Mouse (Mus musculus) megakaryocyte, embryonic 14.5 days (primary cell): ENCODE measurements around the gene Sox6.

Experiments used
- FLI1 ChIP-seq: IDR thresholded peaks from 2 replicates; pipeline ENCODE4 v1.6.1; 2012; ENCODE audit warnings: low read length, inconsistent platforms, mixed read lengths
- GATA1 ChIP-seq: IDR thresholded peaks from 3 replicates; pipeline ENCODE4 v1.6.1; 2012; ENCODE audit warnings: mixed read lengths, low read length, inconsistent platforms, borderline replicate concordance

DNA sequence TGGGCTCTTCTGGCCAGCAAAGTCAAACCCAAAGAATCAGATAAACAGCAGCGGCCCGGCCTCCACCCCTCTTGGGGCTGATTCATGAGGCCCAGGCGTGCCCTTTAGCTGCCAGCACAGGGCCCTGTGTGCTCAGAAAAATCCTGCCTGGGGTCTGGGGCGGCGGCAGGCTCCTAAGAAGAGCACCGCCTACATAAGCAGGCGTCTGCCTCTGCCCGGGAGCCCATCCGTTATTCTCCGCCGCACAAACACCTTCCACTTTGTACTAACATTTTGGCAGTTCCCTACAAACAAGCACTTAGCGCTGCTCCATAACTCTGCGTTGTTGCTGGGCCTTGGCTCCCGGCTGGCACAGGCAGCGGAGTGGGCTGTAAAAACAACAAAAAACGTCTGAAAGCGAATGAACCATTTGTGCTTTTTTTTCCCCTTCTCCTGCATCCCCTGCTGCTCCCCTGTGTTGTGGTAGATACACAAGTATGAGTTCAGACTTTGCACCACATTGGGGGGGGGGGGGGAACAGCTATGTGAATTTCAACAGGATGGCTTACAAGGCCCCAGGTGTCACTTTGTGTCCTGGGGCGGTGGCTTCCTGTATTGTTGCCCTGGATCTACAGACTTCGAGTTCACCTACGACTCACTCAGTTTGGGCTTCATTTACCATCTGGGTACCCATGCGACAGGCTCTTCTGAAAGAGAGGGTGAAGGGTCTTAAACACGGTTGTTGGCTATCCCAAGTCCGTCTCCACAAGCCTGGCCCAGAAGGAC is 588.0 kb downstream of the Sox6 start:
- TF ChIP-seq GATA1 (no peak), FLI1 (no peak)
